Mouse (Mus musculus) limb, embryonic 13.5 days (tissue): ENCODE results near the gene Smim24. TPM values are rescaled to one million over a fixed set of nuclear protein-coding genes. Genes with fewer than 3 reads are reported as not detected.

Experiments
- ATAC-seq: fragments of 200-750 bp; cut with Nextera tagmentation; 2 replicates; pipeline ENCODE4 v1.8.0; 2017; ENCODE audit warnings: low read depth, moderate number of reproducible peaks, moderate TSS enrichment; ENCODE audit not compliant: low FRiP score
- H3K27ac ChIP-seq: fragments of 300-500 bp; sonication (generic); 2 replicates; pipeline ENCODE4 v1.5.1; 2015; ENCODE audit warnings: inconsistent platforms, mild to moderate bottlenecking, moderate library complexity
- H3K27me3 ChIP-seq: fragments of 300-500 bp; sonication (generic); 2 replicates; pipeline ENCODE4 v1.6.1; 2015; ENCODE audit warnings: mild to moderate bottlenecking, inconsistent platforms
- H3K36me3 ChIP-seq: fragments of 300-500 bp; sonication (generic); 2 replicates; pipeline ENCODE4 v1.6.1; 2015; ENCODE audit warnings: inconsistent platforms, mild to moderate bottlenecking, moderate library complexity
- H3K4me1 ChIP-seq: fragments of 300-500 bp; sonication (generic); 2 replicates; pipeline ENCODE4 v1.6.1; 2015; ENCODE audit warnings: inconsistent platforms
- H3K4me2 ChIP-seq: fragments of 300-500 bp; sonication (generic); replicated peaks from 2 replicates; pipeline ENCODE4 v1.6.1; 2015; ENCODE audit warnings: inconsistent platforms, mild to moderate bottlenecking, moderate library complexity
- H3K4me3 ChIP-seq: fragments of 300-500 bp; sonication (generic); 2 replicates; pipeline ENCODE4 v1.5.1; 2015; ENCODE audit warnings: moderate library complexity, mild to moderate bottlenecking, inconsistent platforms
- H3K9ac ChIP-seq: fragments of 300-500 bp; sonication (generic); 2 replicates; pipeline ENCODE4 v1.6.1; 2015; ENCODE audit warnings: mild to moderate bottlenecking, inconsistent platforms
- H3K9me3 ChIP-seq: fragments of 300-500 bp; sonication (generic); 2 replicates; pipeline ENCODE4 v1.6.1; 2016; ENCODE audit warnings: inconsistent platforms
- WGBS: fragments of 180-500 bp; shearing (Covaris S2); methylation state at CpG from one replicate; pipeline ENCODE4 v1.1.7; 2015; 5-methylcytosine and 5-hydroxymethylcytosine counted together
- polyA plus RNA-seq: library from polyadenylated mRNA; unstranded; fragments of >200 nt; fragmentation: Nextera tagmentation; extraction: Ambion mirVana; gene quantifications from 2 replicates; pipeline ENCODE4 v1.2.1, GENCODE M21; 2015

The Smim24 gene
- polyA plus RNA-seq, 1 experiment from 2014 or later = 4.2 TPM

DNA sequence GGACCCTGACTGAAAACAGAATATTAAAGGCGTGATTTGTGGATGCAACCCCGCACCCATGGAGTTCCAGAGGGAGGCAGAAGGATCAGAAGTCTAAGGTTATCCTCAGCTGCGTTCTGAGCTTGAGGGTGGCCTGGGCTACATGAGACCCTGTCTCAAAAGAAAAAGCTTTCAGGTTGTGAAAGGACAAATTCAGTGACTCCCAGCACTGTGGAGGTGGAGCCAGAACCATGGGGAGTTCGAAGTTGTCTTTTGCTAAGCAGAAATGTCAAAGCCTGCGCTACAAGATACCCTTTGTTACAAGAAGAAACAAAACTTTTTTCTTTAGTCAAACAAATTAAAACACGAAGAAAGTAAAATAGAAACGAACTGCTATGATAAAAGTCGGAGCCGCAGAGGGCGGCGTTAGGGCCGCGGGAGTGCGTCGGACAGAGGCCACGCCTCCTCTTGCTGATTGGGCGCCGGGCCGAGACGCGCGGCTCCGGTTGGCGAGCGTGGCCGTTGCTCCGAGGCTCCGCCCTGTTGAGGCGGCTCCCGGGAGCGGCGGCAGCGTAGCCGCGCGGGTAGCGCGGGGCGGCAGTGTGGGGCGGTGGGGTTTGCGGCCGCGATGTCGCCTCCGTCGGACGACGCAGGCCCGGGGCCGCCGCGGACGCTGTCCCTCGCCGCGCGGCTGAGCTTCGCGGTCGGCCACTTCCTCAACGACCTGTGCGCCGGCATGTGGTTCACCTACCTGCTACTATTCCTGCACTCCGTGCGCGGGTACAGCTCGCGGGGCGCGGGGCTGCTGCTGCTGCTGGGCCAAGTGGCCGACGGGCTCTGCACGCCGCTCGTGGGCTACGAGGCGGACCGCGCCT lies 35.6 kb upstream of the Smim24 start, which contains the start of gene Mfsd12:
Gene Mfsd12 (plus strand): TSS at position 501 of the 854 bp plus-strand sequence.
- peaks cover 14% of the 10 kb centered on the region for H3K36me3 ChIP-seq
- no peak within 1 kb of the TSS for H3K27ac ChIP-seq
- no peaks in the 10 kb centered on the region for H3K9me3 ChIP-seq
- 1% methylated on average over 79 of the region's 79 CpGs for WGBS
- peak; percentile 85 for ATAC-seq
- peaks cover 34% of the 10 kb centered on the region for H3K4me1 ChIP-seq
- peak within 1 kb of the TSS; percentile 97 for H3K4me2 ChIP-seq
- H3K27me3 ChIP-seq = no peaks in the 10 kb centered on the region
- H3K4me3 ChIP-seq = peak within 1 kb of the TSS; percentile 73
- peak within 1 kb of the TSS; percentile 86 for H3K9ac ChIP-seq

- no peak overlapping the region for H3K27ac ChIP-seq
- peak overlapping the region; percentile 97 for H3K4me2 ChIP-seq
- 35% methylated on average over 4 of the region's 4 CpGs for WGBS
- H3K27me3 ChIP-seq = peaks cover 9% of the 10 kb centered on the region
- no peaks in the 10 kb centered on the region for H3K9me3 ChIP-seq
- ATAC-seq = no peak
- H3K4me3 ChIP-seq = peak overlapping the region; percentile 73
- H3K9ac ChIP-seq = peak overlapping the region; percentile 86
- H3K4me1 ChIP-seq = peaks cover 38% of the 10 kb centered on the region
- H3K36me3 ChIP-seq = peaks cover 21% of the 10 kb centered on the region
Measured at GRCm38 (mm10) chr10:81358209-81358608, 34.6 kb upstream of the Smim24 start.

DNA sequence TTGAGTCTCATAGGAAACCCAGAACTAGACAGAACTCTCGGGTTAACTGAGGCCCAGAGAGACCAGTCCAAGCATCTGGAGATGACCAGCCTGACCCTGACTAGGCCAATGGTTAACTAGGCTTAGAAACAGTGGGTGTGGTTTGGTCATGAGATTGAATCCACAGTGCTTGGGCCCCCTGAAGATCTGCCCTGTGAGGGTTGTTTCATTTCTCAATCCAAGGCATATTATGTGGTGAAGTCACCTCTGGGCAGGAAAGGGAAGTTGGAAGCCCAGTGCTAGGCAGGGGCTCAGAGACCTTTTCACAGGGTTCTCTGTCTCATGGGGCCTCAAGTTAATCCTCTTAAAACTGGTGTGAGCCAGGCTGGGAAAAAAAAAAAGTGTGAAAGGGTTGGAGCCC lies 34.0 kb upstream of the Smim24 start:
- Histone ChIP-seq H3K36me3 (peaks cover 23% of the 10 kb centered on the region), H3K9me3 (no peaks in the 10 kb centered on the region), H3K4me1 (peaks cover 44% of the 10 kb centered on the region), H3K27ac (no peak overlapping the region), H3K4me2 (peak overlapping the region; percentile 97), H3K4me3 (no peak overlapping the region), H3K27me3 (peaks cover 15% of the 10 kb centered on the region), H3K9ac (peak overlapping the region; percentile 86; the same call in 1 of the 2 replicates)
- ATAC-seq = no peak
- 59% methylated on average over 1 of the region's 1 CpGs for WGBS

DNA sequence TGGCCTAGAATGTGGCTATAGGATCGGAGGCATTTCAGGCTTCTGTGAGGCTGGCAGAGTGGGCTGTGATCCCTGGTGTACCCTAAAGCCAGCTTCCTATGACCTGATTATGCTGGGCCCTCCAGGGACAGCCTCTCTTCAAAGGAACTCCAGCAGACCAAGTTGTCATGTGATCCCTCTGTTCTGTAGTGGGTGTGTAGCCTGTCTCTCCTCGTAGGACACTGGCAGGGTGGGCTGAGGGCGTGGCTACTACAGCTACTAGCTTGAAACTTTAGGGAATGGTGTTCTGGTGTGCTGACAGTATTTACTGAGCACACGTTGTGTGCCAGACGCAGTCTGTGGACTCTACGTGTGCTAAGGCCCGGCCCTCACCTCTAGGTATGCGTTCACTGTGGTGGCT lies 32.1 kb upstream of the Smim24 start:
- peaks cover 58% of the 10 kb centered on the region for H3K4me1 ChIP-seq
- H3K9me3 ChIP-seq = no peaks in the 10 kb centered on the region
- peaks cover 34% of the 10 kb centered on the region for H3K27me3 ChIP-seq
- H3K4me3 ChIP-seq = no peak overlapping the region
- ATAC-seq = no peak
- no peak overlapping the region for H3K4me2 ChIP-seq
- H3K36me3 ChIP-seq = peaks cover 23% of the 10 kb centered on the region
- peak overlapping the region; percentile 45; the same call in 1 of the 2 replicates for H3K9ac ChIP-seq
- WGBS = 56% methylated on average over 8 of the region's 8 CpGs
- H3K27ac ChIP-seq = no peak overlapping the region

- no peak overlapping the region for H3K4me2 ChIP-seq
- no peak overlapping the region for H3K4me3 ChIP-seq
- 74% methylated on average over 12 of the region's 12 CpGs for WGBS
- H3K9me3 ChIP-seq = no peaks in the 10 kb centered on the region
- no peak overlapping the region for H3K9ac ChIP-seq
- peaks cover 40% of the 10 kb centered on the region for H3K36me3 ChIP-seq
- H3K27me3 ChIP-seq = peaks cover 40% of the 10 kb centered on the region
- H3K27ac ChIP-seq = no peak overlapping the region
- no peak for ATAC-seq
- H3K4me1 ChIP-seq = peaks cover 51% of the 10 kb centered on the region
Measured at GRCm38 (mm10) chr10:81362336-81362949, 30.4 kb upstream of the Smim24 start.

DNA sequence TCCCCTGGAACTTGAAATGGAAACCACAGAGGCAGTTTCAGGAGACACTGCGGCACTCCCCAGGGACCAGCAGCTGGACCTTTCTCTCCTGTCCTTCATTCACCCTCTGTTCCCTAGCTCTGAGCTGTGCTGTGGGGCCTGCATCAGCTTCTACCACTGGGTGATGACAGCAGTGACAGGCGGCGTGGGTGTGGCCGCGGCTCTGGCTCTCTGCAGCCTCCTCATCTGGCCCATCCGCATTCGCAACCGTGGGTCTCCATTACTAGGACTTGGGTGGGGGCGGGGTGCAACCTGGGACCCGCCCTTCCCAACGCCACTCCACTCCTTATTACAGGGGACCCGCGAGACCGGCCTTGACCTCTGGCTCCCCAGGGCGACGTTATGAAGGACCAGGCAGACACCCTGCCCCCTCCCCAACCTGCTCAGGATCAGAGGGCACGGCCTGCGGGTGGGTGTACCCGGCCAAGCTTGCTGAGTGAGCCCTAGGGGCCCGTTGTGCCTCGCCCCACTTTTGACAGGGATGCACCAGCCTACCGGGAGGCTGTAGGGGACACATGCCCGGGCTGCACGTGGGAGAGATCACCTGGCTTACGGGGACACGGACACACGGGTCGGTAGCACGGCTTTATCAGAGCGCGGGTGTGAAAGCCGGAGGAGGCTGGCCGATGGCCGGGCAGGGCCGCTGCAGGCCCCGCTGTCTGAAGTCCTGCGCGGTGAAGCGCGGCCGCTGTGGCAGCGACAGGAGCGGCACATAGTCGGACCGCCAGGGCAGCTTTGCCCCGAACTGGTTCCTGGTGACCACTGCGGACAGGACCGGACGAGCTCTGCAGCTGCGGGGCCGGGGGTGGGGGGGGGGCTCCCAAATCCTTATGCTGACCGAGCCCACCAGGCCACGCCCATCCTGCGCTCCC lies 29.2 kb upstream of the Smim24 start:
- Histone ChIP-seq H3K36me3 (peaks cover 52% of the 10 kb centered on the region), H3K27me3 (peaks cover 40% of the 10 kb centered on the region), H3K4me2 (peak overlapping the region; percentile 66), H3K4me1 (peaks cover 40% of the 10 kb centered on the region), H3K4me3 (peak overlapping the region; percentile 41), H3K27ac (no peak overlapping the region), H3K9ac (peak overlapping the region; percentile 57), H3K9me3 (no peaks in the 10 kb centered on the region)
- 8% methylated on average over 53 of the region's 54 CpGs for WGBS
- ATAC-seq = no peak

GRCm38 (mm10) chr10:81364666-81365065 lies 28.2 kb upstream of the Smim24 start:
- peak overlapping the region; percentile 41 for H3K4me3 ChIP-seq
- H3K9me3 ChIP-seq = no peaks in the 10 kb centered on the region
- peaks cover 33% of the 10 kb centered on the region for H3K4me1 ChIP-seq
- 8% methylated on average over 28 of the region's 28 CpGs for whole genome bisulfite sequencing
- no peak overlapping the region for H3K27ac ChIP-seq
- ATAC-seq = no peak
- peaks cover 62% of the 10 kb centered on the region for H3K36me3 ChIP-seq
- H3K9ac ChIP-seq = peak overlapping the region; percentile 57
- H3K4me2 ChIP-seq = peak overlapping the region; percentile 66
- peaks cover 40% of the 10 kb centered on the region for H3K27me3 ChIP-seq

DNA sequence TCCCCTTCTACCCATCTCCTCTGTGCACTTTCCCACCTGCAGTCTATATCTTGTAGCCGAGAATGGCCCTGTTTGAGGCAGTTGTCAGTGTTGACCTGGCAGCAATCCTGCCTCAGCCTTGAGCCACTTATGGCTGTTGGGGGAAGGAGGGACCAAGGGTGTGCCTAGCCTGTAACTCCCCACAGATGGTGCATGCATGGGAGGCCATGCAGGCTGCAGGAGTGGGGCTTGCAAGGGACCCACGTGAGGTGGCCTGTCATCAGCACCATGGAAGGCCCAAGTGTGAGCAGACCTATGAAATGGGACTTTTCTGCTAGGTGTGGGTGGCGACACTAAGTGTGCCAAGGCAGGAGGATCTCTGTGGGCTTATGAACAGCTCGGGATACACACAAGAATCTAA lies 27.8 kb upstream of the Smim24 start:
- H3K36me3 ChIP-seq = peaks cover 66% of the 10 kb centered on the region
- H3K4me3 ChIP-seq = no peak overlapping the region
- peaks cover 33% of the 10 kb centered on the region for H3K4me1 ChIP-seq
- no peak for ATAC-seq
- H3K9ac ChIP-seq = peak overlapping the region; percentile 57; the same call in 1 of the 2 replicates
- peak overlapping the region; percentile 66; the same call in 1 of the 2 replicates for H3K4me2 ChIP-seq
- H3K27me3 ChIP-seq = peaks cover 40% of the 10 kb centered on the region
- no peaks in the 10 kb centered on the region for H3K9me3 ChIP-seq
- no peak overlapping the region for H3K27ac ChIP-seq
- 31% methylated on average over 4 of the region's 4 CpGs for WGBS

DNA sequence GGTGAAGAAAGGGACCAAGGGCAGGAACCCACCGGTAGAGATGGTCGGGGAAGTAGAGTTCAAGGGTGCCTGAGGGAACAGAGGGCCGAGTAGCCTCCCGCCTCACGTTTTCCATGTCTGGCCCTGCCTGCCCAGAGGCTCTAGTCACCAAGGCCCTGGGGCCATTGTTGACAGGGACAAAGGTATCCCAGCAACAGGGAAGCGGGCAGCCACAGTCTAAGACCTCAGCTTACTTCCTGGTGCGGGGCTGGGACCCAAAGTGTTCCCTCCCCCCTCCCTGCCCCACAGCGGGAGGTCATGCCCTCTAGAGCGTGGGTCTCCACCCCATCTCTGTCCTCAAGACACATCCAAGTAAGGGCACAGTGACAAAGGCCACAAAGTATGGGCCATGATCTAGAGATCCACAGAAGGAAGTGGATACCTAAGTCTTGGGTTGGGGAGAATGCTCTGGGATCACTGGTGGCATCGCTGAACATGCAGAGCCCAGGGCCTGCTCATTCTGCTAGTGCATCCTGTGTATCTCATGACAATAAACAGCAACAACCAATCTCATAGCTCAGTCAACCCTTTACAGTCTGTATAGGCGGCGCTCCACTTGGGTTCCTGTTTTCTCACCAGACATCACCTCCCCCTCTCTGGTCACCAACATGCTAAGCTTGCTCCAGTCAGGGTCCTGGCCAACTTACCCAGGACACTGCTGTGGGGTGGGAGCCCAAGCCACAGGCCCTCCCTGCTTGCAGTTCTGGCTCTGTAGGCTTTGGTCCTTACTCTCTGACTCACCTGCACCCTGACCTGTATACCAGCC lies 27.0 kb upstream of the Smim24 start, which contains the start of gene 4930404N11Rik:
Gene 4930404N11Rik (minus strand): TSS at position 145 of the 805 bp plus-strand sequence.
- H3K9me3 ChIP-seq = no peaks in the 10 kb centered on the region
- H3K36me3 ChIP-seq = peaks cover 73% of the 10 kb centered on the region
- 26% methylated on average over 12 of the region's 12 CpGs for WGBS
- H3K27me3 ChIP-seq = peaks cover 40% of the 10 kb centered on the region
- H3K9ac ChIP-seq = peak within 1 kb of the TSS; percentile 57
- peak within 1 kb of the TSS; percentile 41 for H3K4me3 ChIP-seq
- no peak for ATAC-seq
- H3K4me1 ChIP-seq = peaks cover 28% of the 10 kb centered on the region
- H3K4me2 ChIP-seq = peak within 1 kb of the TSS; percentile 66
- H3K27ac ChIP-seq = peak within 1 kb of the TSS; percentile 6; the same call in 1 of the 2 replicates

- Histone ChIP-seq H3K27me3 (peaks cover 40% of the 10 kb centered on the region), H3K4me3 (no peak overlapping the region), H3K4me1 (peaks cover 26% of the 10 kb centered on the region), H3K4me2 (no peak overlapping the region), H3K27ac (peak overlapping the region; percentile 6; the same call in 1 of the 2 replicates), H3K9me3 (no peaks in the 10 kb centered on the region), H3K9ac (no peak overlapping the region), H3K36me3 (peaks cover 73% of the 10 kb centered on the region)
- no peak for ATAC-seq
- WGBS = 83% methylated on average over 6 of the region's 6 CpGs
Measured at GRCm38 (mm10) chr10:81366477-81367206, 26.2 kb upstream of the Smim24 start.
